Mouse (Mus musculus) lung, adult 2 months (tissue): ENCODE measurements around the gene Gm45618. TPM values are rescaled to one million over a fixed set of nuclear protein-coding genes. Genes with fewer than 3 reads are reported as not detected.

Experiments
- DNase-seq: peaks from one replicate; pipeline ENCODE4 v3.0.0; 2022
- H3K4me1 ChIP-seq: fragments of 200-500 bp; 2 replicates; pipeline ENCODE4 v1.6.1; 2011; ENCODE audit warnings: low read length; ENCODE audit not compliant: control insufficient read depth, insufficient read depth
- H3K4me3 ChIP-seq: fragments of 200-500 bp; replicated peaks from 2 replicates; pipeline ENCODE3; 2011; ENCODE audit warnings: low read depth, mild to moderate bottlenecking, control low read depth, low read length; ENCODE audit errors: extremely low read depth
- CTCF ChIP-seq: fragments of 200-500 bp; IDR thresholded peaks from 2 replicates; pipeline ENCODE4 v1.5.1; 2011; ENCODE audit warnings: mild to moderate bottlenecking, low read length, control low read depth; ENCODE audit not compliant: insufficient read depth
- POLR2A ChIP-seq: fragments of 200-500 bp; IDR thresholded peaks from 2 replicates; pipeline ENCODE4 v1.6.1; 2011; ENCODE audit warnings: low read depth, mild to moderate bottlenecking, control low read depth, low read length, borderline replicate concordance; ENCODE audit errors: extremely low read depth
- WGBS: fragments of 180-500 bp; shearing (Covaris S2); methylation state at CpG from one replicate; pipeline ENCODE4 v1.1.7; 2018; 5-methylcytosine and 5-hydroxymethylcytosine counted together
- polyA plus RNA-seq: library from polyadenylated mRNA; depleted of rRNA; stranded (reverse); fragments of >200 nt; gene quantifications from 2 replicates; pipeline ENCODE4 v1.2.3, GENCODE M21; 2012

Gm45618 gene
- polyA plus RNA-seq, 1 experiment, result not detected

- WGBS, result 42% methylated on average over 6 of the region's 6 CpGs
- peak overlapping the region; percentile 63 for H3K4me3 ChIP-seq
- TF ChIP-seq POLR2A (no peak), CTCF (no peak)
- no peak for DNase-seq
- H3K4me1 ChIP-seq, result peaks cover 5% of the 10 kb centered on the region
These were observed 26.8 kb downstream of the Gm45618 start for GRCm38 (mm10) chr7:142093696-142094240.

- Histone ChIP-seq H3K4me1 (peaks cover 5% of the 10 kb centered on the region), H3K4me3 (no peak overlapping the region)
- TF ChIP-seq CTCF, result no peak
- no peak for TF ChIP-seq POLR2A
- no peak for DNase-seq
- WGBS, result 59% methylated on average over 1 of the region's 1 CpGs
These were observed 27.5 kb downstream of the Gm45618 start for GRCm38 (mm10) chr7:142092991-142093390.

- no peak for DNase-seq
- Histone ChIP-seq H3K4me3 (no peak overlapping the region), H3K4me1 (peaks cover 5% of the 10 kb centered on the region)
- 44% methylated on average over 4 of the region's 4 CpGs for WGBS
- TF ChIP-seq POLR2A, result no peak
- TF ChIP-seq CTCF, result no peak
These were observed 28.7 kb downstream of the Gm45618 start for GRCm38 (mm10) chr7:142091848-142092247.

GRCm38 (mm10) chr7:142089648-142090447 is 30.7 kb downstream of the Gm45618 start:
- H3K4me3 ChIP-seq, result no peak overlapping the region
- no peak for TF ChIP-seq POLR2A
- no peak for TF ChIP-seq CTCF
- 66% methylated on average over 17 of the region's 17 CpGs for WGBS
- DNase-seq, result no peak
- H3K4me1 ChIP-seq, result peaks cover 7% of the 10 kb centered on the region

- WGBS, result 40% methylated on average over 5 of the region's 5 CpGs
- Histone ChIP-seq H3K4me1 (peaks cover 13% of the 10 kb centered on the region), H3K4me3 (no peak overlapping the region)
- DNase-seq, result no peak
- no peak for TF ChIP-seq CTCF
- TF ChIP-seq POLR2A, result no peak
These were observed 31.6 kb downstream of the Gm45618 start for GRCm38 (mm10) chr7:142088886-142089285.

GRCm38 (mm10) chr7:142087069-142087652 is 33.4 kb downstream of the Gm45618 start:
- no peak for DNase-seq
- peaks cover 13% of the 10 kb centered on the region for H3K4me1 ChIP-seq
- H3K4me3 ChIP-seq, result no peak overlapping the region
- WGBS, result 80% methylated on average over 1 of the region's 1 CpGs
- no peak for TF ChIP-seq POLR2A
- no peak for TF ChIP-seq CTCF

GRCm38 (mm10) chr7:142086159-142086905 is 34.2 kb downstream of the Gm45618 start:
- TF ChIP-seq CTCF (no peak), POLR2A (no peak)
- no peak for DNase-seq
- 86% methylated on average over 4 of the region's 4 CpGs for WGBS
- H3K4me1 ChIP-seq, result peaks cover 13% of the 10 kb centered on the region
- H3K4me3 ChIP-seq, result no peak overlapping the region

GRCm38 (mm10) chr7:142084820-142085219 is 35.7 kb downstream of the Gm45618 start:
- DNase-seq, result peak; percentile 88
- peaks cover 13% of the 10 kb centered on the region for H3K4me1 ChIP-seq
- WGBS, result 30% methylated on average over 3 of the region's 3 CpGs
- H3K4me3 ChIP-seq, result no peak overlapping the region
- no peak for TF ChIP-seq POLR2A
- no peak for TF ChIP-seq CTCF

GRCm38 (mm10) chr7:142084395-142084794 is 36.1 kb downstream of the Gm45618 start:
- peak; percentile 36 for DNase-seq

More at GRCm38 (mm10) chr7:142084395-142084794, 36.1 kb downstream of the Gm45618 start:
- 29% methylated on average over 5 of the region's 5 CpGs for WGBS
- Histone ChIP-seq H3K4me3 (no peak overlapping the region), H3K4me1 (peaks cover 13% of the 10 kb centered on the region)
- TF ChIP-seq POLR2A (no peak), CTCF (no peak)
